Mouse (Mus musculus): ENCODE data around the gene Bpifb5.
"Not testable (repeated sequence)": the region's sequence is repeated elsewhere in the genome, so short reads cannot be mapped to it uniquely, and the experiment has no call there.

Bpifb5 gene

DNA sequence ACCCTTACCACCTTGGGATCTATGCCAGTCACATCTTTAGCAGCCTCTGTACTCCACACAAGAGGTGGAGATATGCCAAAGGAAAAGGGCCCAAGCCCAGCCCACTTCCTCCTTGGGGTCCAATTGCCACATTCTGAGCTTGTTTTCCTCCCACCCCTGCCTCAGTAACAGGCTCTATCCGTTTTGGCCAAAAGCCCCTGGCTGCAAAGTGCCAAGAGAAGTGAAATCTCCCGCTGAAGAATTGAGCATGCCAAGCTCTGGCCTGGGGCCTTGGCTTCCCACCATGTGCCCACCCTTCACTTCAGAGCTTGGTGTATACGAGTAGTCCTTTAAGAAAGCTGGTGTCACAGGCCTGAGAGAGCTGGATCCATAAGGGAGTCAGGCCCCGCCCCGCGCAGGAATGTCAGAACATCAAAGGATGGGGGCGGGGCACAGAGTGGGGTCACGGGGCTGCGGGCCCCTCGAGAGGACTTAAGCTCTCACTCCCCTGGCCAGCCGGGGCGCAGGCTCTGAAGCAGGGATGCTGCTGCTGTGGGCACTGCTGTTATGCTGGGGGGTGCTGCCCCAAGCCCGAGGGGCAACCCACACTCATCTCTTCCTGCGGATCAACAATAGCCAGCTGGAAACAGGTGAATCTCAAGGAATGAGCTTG lies at the start of gene Bpifb5:
TSS of gene Bpifb5 (plus strand) at position 478 of the 652 bp plus-strand sequence.
- in situ Hi-C loops (cut with MboI; ENCODE audit: low pct_unique_long_range_greater_than_20kb in 1 of 2, low sequenced_read_pairs in 2 of 2, unreplicated experiment in 1 of 2): loop anchor here in 1 of 2 experiments (25.0 kb wide), 1 partner anchor 364 kb away; no protein-coding TSS in a partner anchor

DNA sequence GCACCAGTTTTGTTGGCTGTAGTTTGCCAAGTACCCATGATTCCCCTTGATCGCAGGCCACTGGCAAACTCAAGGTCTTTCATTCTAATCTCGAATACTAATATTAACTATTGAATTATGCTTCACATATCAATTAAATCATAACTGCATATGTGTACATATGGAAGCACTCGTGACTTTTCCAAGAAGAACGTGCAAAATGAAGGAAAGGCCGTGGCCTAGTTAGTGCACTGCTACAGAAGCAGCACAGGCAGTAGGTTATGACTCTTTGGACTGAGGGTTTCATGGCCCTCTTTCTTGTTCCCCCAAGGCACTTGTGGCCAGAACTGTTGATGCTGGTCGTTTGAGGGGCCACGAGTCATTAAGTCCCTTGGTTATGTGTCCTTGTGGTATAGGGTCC lies 41.6 kb upstream of the Bpifb5 start:
- in situ Hi-C loops (cut with MboI; ENCODE audit: low pct_unique_long_range_greater_than_20kb in 1 of 2, low sequenced_read_pairs in 2 of 2, unreplicated experiment in 1 of 2): not testable (repeated sequence)

DNA sequence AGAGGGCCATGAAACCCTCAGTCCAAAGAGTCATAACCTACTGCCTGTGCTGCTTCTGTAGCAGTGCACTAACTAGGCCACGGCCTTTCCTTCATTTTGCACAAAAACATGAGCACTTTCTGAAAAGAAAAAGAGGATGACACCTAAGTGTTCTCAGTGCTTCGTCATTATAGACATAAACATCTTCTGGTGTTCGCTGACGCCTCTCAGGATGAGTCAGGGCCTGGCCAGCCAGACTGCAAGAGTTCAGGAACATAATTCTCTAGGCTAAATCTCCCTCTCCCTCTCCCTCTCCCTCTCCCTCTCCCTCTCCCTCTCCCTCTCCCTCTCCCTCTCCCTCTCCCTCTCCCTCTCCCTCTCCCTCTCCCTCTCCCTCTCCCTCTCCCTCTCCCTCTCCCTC lies 40.5 kb upstream of the Bpifb5 start:
- in situ Hi-C loops (cut with MboI; ENCODE audit: low pct_unique_long_range_greater_than_20kb in 1 of 2, low sequenced_read_pairs in 2 of 2, unreplicated experiment in 1 of 2): not testable (repeated sequence)

DNA sequence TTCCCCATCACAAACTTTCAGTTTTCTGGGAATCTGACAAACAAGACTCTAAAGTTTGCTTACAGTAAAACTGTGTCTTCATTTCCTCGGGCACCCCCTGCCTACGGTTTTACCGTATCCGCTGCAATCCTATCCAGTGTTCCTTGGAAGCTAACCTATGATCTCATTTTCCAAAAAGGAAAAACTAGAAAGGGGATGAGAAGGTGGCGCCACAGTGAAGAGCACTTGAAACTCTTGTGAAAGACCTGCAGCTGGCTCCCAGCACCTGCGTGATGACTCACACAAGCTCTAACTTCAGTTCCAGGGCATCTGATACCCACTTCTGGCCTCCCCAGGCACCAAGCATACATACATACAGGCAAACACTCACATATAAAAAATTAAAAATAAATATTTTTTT lies 38.2 kb upstream of the Bpifb5 start:
- in situ Hi-C loops (cut with MboI; ENCODE audit: low pct_unique_long_range_greater_than_20kb in 1 of 2, low sequenced_read_pairs in 2 of 2, unreplicated experiment in 1 of 2): no loop called here

DNA sequence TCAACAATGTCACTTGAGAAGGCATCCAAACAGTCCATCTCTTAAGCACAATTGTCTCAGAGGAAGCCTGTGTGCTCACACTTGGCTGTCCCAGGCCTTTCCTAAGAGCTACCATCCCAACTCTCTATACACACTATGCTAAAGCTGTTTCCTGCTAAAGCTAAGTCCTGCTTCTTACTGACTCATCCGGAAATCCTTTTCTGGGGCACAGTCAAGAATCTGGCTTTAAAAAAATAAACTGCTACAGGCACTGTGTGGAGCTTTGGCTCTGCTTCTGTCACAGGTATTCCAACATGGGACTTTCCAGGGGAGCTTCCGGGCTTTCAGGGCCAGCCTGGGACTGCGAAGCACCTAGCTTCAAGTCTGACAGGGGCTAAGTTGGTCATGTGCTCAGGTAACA lies 37.8 kb upstream of the Bpifb5 start:
- in situ Hi-C loops (cut with MboI; ENCODE audit: low pct_unique_long_range_greater_than_20kb in 1 of 2, low sequenced_read_pairs in 2 of 2, unreplicated experiment in 1 of 2): no loop called here

DNA sequence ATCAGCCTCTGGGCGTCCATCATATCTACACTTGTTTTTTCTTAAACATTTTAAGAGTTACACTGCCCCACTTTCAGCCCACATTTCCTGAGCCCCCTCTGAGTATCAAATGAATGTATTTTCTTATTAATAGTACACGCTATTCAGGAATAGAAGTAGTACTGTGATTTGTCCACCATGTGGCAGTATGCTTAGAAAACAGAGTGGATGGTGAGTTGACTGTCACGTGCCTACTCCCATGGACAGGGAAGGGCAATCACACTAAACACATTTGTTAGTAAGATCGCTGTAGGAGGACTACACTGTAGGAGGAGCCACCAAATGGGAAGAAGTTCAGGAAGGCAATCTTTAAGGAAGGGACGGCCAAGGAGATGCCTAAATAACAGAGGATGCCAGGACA lies 36.1 kb upstream of the Bpifb5 start:
- in situ Hi-C loops (cut with MboI; ENCODE audit: low pct_unique_long_range_greater_than_20kb in 1 of 2, low sequenced_read_pairs in 2 of 2, unreplicated experiment in 1 of 2): no loop called here

DNA sequence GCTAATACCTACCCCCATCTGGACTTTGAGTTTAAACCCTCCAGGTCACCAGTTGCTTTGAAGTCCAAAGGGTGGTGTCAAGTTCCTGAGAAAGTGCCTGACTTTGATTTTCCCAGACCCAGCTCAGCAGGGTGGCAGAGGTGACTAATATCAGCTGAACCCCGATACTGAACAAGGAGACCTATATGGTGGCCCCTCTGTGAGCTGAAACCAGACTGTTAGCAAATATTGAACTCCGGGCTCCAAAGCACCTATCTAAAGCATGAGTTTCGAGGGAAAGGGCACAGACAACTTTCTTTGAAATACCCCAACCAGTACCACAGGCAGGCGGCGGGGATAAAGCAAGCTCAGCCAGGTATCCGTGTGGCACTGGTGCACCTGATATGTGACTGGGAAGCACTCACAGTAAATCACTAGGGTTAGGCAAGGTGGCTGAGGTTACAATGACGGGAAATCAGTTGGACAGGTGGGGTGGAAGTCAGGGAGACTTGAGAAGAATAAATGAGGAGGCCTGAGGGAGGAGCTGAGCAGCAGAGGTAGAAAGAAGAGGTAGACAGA lies 33.6 kb upstream of the Bpifb5 start:
- in situ Hi-C loops (cut with MboI; ENCODE audit: low pct_unique_long_range_greater_than_20kb in 1 of 2, low sequenced_read_pairs in 2 of 2, unreplicated experiment in 1 of 2): no loop called here

DNA sequence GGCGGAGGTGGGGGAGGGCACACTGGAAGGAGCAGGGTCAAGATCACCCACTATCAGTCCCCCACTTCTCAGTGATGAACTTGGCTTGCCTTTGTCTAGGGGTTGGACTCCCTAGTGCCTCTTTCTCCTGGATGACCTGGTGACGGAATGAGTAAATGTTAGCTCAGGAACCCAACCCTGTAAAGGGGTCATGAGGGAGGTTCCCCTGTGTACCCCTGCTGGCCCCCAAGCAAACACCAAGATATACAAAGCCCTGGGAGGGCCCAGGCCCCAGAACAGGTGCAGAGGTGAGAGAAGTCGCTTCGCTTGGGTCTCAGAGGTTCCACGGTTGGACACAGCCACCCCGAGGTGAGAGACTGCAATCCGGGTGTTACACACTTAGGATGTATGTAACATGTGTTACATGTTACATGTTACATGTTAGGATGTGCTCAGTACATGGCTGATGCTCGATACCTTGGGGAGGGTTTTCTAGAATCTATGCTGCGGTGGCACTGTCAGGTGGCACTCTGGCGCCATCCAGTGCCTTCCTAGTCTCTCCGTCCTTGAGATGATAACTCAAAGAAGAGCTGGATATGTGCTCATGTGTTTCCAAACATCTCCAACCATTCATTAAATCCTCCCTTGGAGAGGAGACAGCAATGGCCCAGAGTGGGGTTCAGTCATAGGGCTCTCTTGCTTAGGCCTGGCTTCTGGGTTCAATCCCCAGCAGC lies 32.8 kb upstream of the Bpifb5 start, which contains the start of gene Bpifb1:
TSS of gene Bpifb1 (plus strand) at position 273 of the 713 bp plus-strand sequence.
- in situ Hi-C loops (cut with MboI; ENCODE audit: low pct_unique_long_range_greater_than_20kb in 1 of 2, low sequenced_read_pairs in 2 of 2, unreplicated experiment in 1 of 2): no loop called here

DNA sequence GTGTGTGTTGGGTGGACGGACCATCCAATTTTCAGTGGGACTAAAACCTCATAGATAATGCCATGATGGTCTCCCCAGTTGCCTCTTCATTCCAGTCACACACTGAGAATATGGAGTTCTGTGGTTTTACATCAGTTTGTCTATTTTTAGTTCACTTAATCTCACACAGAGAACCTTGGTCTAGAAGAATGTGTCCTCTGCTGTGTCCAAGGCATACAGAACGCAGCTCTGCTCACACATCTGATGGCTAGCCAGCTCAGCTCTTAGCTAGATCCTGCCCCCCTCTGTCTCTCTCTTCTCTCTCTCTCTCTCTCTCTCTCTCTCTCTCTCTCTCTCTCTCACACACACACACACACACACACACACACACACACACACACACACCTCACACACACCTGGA lies 31.4 kb upstream of the Bpifb5 start:
- in situ Hi-C loops (cut with MboI; ENCODE audit: low pct_unique_long_range_greater_than_20kb in 1 of 2, low sequenced_read_pairs in 2 of 2, unreplicated experiment in 1 of 2): no loop called here

DNA sequence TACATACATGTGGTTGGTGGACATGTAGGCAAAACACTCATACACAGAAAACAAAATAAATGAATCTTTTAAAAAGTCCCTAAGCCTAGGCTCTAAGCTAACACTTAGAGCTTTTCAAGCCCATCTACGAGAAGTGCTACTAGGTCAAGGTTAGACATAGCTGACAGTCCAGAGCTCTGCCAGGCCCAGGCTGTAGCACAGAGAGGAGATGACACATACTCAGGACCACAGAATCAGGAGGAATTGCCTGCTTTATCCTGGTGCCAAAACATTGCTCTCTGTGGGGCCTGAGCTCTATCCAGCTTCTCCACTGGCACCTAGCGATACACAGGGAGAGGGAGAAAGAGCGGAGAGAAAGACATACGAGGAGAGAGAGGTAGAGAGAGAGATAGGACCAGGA lies 30.5 kb upstream of the Bpifb5 start:
- in situ Hi-C loops (cut with MboI; ENCODE audit: low pct_unique_long_range_greater_than_20kb in 1 of 2, low sequenced_read_pairs in 2 of 2, unreplicated experiment in 1 of 2): no loop called here

DNA sequence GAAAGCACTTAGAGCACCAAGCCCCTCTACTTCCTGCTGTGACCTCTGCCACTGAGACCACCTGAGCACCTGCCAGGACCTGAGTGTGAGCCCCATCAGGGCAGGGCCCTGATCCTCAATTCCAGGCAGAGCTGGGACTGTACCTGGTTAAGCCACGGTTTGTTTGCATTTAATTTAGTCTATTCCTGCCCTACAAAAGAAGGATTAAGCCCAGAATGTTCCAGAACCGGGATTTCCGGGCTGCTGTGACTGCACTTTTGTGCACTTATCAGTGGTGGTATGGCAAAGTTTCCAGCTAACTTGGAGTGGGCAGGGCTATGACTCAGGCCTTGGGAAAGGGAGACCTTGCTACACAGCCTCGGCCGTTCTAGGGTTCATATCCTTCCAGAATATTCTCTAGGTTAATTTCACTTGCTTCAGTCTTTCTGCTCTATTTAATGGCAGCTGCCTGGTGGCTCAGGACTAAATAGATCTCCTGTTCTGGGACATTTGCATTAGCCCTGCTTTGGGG lies 29.5 kb upstream of the Bpifb5 start:
- in situ Hi-C loops (cut with MboI; ENCODE audit: low pct_unique_long_range_greater_than_20kb in 1 of 2, low sequenced_read_pairs in 2 of 2, unreplicated experiment in 1 of 2): no loop called here

DNA sequence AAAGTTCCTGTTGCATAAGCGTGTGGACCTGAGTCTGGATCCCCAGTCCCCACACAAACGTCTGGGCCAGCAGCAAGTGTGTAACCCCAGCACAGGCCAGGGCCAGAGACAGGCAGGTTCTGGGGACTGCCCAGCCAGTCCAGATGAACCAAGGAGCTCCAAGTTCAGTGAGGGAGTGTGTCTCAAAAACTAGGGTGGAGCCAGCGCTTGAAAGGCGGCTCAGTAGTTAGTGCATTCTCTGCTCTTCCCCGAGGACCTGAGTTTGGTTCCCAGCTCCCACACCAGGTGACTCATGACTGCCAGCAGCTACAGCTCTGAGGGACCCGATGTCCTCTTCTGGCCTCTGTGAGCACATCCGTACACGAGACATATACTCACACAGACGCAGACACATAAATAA lies 26.5 kb upstream of the Bpifb5 start:
- in situ Hi-C loops (cut with MboI; ENCODE audit: low pct_unique_long_range_greater_than_20kb in 1 of 2, low sequenced_read_pairs in 2 of 2, unreplicated experiment in 1 of 2): no loop called here

DNA sequence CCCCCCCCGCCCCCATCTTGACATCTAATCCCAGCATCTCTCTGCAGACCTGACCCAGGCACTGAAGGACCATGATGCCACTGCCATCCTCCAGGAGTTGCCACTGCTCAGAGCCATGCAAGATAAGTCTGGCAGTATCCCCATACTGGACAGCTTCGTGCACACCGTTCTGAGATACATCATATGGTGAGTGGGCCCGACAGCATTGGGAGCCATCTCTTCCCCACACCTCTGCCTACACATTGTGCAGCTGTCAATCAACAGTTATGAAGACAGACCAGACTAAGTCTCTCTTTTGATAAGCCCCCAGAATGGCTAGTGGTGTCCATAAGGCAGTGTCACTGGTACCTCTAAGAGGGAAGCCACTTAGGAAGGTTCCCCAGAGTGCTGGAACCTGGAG lies 18.9 kb upstream of the Bpifb5 start:
- in situ Hi-C loops (cut with MboI; ENCODE audit: low pct_unique_long_range_greater_than_20kb in 1 of 2, low sequenced_read_pairs in 2 of 2, unreplicated experiment in 1 of 2): loop anchor here (5.0 to 25.0 kb wide), 3 partner anchors 170 to 383 kb away; partner anchors contain the start of gene Cdk5rap1 (in 1 of the 2)

DNA sequence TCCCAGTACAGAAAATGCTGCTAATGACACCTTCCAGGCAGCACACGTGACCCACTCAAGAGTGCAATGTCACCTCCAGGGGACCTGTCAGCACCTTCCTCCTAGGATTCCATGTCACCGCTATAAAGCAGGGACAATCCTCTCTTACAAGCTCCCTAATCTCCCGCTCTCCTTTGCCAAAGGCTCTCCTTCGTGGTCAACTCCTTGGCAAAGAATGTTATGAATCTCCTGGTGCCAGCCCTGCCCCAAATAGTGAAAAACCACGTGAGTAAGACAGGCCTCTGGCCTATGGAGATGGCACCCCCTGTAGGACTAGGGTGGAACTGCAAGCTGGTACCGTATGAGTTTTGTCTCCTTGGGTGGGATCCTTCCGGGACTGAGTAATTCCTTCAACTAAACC lies 16.6 kb upstream of the Bpifb5 start:
- in situ Hi-C loops (cut with MboI; ENCODE audit: low pct_unique_long_range_greater_than_20kb in 1 of 2, low sequenced_read_pairs in 2 of 2, unreplicated experiment in 1 of 2): loop anchor here (5.0 to 25.0 kb wide), 3 partner anchors 168 to 380 kb away; partner anchors contain the start of gene Cdk5rap1 (in 1 of the 2)

DNA sequence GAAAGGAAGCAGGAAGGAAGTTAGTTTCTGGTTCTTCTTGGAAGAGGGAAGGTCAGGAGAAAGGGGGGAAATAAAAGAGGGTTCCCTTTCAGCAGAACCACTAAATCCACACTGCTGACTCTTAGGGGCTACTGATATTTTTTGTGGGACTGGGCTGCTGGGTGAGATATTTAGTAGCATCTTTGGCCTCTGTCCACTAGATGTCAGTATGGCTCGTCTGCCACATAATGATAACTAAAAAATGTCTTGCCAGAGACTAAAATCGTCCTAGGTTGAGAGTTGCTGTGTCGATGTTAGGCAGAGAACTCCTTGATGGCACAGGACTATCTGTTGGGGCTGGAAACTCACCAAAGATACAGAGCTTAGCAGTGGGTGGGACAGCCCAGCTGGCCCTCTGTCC lies 14.4 kb upstream of the Bpifb5 start:
- in situ Hi-C loops (cut with MboI; ENCODE audit: low pct_unique_long_range_greater_than_20kb in 1 of 2, low sequenced_read_pairs in 2 of 2, unreplicated experiment in 1 of 2): loop anchor here (5.0 to 25.0 kb wide), 3 partner anchors 166 to 378 kb away; partner anchors contain the start of gene Cdk5rap1 (in 1 of the 2)

DNA sequence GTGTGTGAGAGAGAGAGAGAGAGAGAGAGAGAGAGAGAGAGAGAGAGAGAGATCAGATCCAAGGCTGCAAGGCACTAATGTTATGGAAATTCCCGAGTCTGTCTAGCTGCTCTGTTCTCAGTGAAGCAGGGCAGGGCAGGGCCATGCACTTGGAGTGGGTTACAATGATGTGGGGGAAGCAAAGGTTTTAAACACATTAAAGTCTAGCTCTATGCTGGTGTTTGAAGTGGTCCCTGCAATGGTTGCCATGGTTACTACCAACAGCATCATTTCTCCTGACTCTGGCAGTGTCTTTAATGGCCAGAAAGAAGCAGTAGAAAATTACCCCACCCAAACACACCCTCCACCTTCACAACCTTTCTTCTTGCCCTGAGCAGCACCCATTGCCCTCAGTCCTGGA lies 12.4 kb upstream of the Bpifb5 start:
- in situ Hi-C loops (cut with MboI; ENCODE audit: low pct_unique_long_range_greater_than_20kb in 1 of 2, low sequenced_read_pairs in 2 of 2, unreplicated experiment in 1 of 2): loop anchor here in 1 of 2 experiments (25.0 kb wide), 1 partner anchor 376 kb away; no protein-coding TSS in a partner anchor

DNA sequence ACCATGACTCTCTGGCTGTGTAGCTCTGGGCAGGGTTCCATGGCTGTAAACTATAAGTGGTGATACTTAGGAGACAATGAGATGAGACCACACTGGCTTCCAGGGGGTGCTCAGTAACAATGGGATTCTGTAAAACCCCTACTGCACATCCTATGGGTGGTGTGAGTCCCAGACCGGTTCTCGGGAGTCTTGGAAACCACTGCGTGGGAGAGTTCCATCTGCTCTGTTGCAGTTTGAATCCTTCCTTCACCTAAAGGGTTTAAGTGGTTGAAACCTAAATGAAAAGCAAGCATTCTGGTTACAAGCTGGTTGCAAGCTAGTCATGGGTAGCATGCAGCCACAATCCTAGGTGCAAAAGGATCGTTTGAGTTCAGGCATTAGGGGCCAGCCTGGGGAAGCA lies 11.7 kb upstream of the Bpifb5 start:
- in situ Hi-C loops (cut with MboI; ENCODE audit: low pct_unique_long_range_greater_than_20kb in 1 of 2, low sequenced_read_pairs in 2 of 2, unreplicated experiment in 1 of 2): loop anchor here in 1 of 2 experiments (25.0 kb wide), 1 partner anchor 375 kb away; no protein-coding TSS in a partner anchor

DNA sequence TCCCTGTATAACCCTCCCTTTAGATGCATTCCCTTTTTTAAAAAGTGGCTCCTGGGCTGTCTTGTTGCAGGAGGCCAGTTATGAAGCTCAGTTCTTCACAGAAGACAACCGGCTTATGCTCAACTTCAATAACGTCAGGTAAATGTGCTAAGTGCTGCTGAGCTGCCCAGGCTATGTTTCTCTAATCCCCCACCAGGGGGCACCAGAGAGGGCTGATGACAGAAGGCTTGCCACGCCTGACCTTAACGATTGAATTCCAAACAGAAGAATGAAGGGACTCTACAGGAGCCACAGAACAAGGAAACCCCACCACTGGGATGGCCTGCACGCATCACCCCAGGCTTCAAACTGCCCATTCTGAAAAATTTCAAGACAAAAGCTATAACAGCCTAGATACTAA lies 8.4 kb upstream of the Bpifb5 start:
- in situ Hi-C loops (cut with MboI; ENCODE audit: low pct_unique_long_range_greater_than_20kb in 1 of 2, low sequenced_read_pairs in 2 of 2, unreplicated experiment in 1 of 2): loop anchor here (5.0 to 25.0 kb wide), 3 partner anchors 77 to 372 kb away; no protein-coding TSS in a partner anchor

DNA sequence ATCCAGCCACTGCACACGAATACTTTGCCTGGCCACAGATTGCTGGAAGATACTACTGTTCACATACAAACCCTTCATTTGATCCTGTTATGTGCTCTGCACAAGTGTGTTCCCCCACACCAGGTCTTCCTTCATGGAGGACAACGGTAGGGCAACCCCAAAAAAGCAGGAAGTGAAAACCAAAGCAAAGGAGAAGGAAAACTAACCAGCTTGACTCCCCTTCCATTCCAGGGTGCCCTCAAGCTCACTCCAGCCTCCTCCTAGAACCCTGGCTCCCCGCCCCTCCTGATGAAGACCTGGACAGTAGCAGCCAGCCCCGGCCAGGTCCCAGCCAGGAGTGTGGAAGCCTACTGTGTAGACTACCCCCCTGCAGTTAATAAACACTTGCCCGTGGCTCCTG lies 3.6 kb upstream of the Bpifb5 start:
- in situ Hi-C loops (cut with MboI; ENCODE audit: low pct_unique_long_range_greater_than_20kb in 1 of 2, low sequenced_read_pairs in 2 of 2, unreplicated experiment in 1 of 2): loop anchor here (5.0 to 25.0 kb wide), 3 partner anchors 72 to 367 kb away; no protein-coding TSS in a partner anchor

Measured in mouse embryonic stem cell (cell line).